Mouse (Mus musculus): Measurements from ENCODE around the gene Cdnf. TPM values are rescaled to one million over a fixed set of nuclear protein-coding genes. Genes with fewer than 3 reads are reported as not detected.

Gene Cdnf
- polyA plus RNA-seq, 1 experiment: 0.79 TPM

GRCm38 (mm10) chr2:3526288-3526687 is 13.5 kb downstream of the Cdnf start:
- no peak overlapping the region for H3K27ac ChIP-seq (ENCODE audit: insufficient read depth, low read length)
- H3K36me3 ChIP-seq (ENCODE audit: control insufficient read depth, insufficient read depth, low read length, poor library complexity, severe bottlenecking): no peaks in the 10 kb centered on the region
- H3K27me3 ChIP-seq (ENCODE audit: control insufficient read depth, insufficient read depth, low read length, poor library complexity, severe bottlenecking): no peaks in the 10 kb centered on the region; the same call in 1 of the 2 replicates
- H3K4me3 ChIP-seq (ENCODE audit: low read depth, low read length): no peak overlapping the region
- no peak overlapping the region for H3K9ac ChIP-seq (ENCODE audit: low read depth, poor library complexity, severe bottlenecking)
- TF ChIP-seq EP300 (IDR thresholded peaks at IDR 0.05; ENCODE audit: insufficient read depth, low read depth, low read length): no peak
- H3K4me1 ChIP-seq (ENCODE audit: control insufficient read depth, insufficient read depth, low read length): no peaks in the 10 kb centered on the region
- no peaks in the 10 kb centered on the region for H3K9me3 ChIP-seq (replicated peaks; ENCODE audit: control insufficient read depth, insufficient read depth, low read length, poor library complexity, severe bottlenecking)

- Histone ChIP-seq H3K9ac (ENCODE audit: low read depth, poor library complexity, severe bottlenecking) (no peak overlapping the region), H3K4me3 (ENCODE audit: low read depth, low read length) (no peak overlapping the region), H3K27me3 (ENCODE audit: control insufficient read depth, insufficient read depth, low read length, poor library complexity, severe bottlenecking) (no peaks in the 10 kb centered on the region), H3K4me1 (ENCODE audit: control insufficient read depth, insufficient read depth, low read length) (no peaks in the 10 kb centered on the region), H3K27ac (ENCODE audit: insufficient read depth, low read length) (no peak overlapping the region), H3K9me3 (replicated peaks; ENCODE audit: control insufficient read depth, insufficient read depth, low read length, poor library complexity, severe bottlenecking) (no peaks in the 10 kb centered on the region), H3K36me3 (ENCODE audit: control insufficient read depth, insufficient read depth, low read length, poor library complexity, severe bottlenecking) (no peaks in the 10 kb centered on the region)
- TF ChIP-seq EP300 (IDR thresholded peaks at IDR 0.05; ENCODE audit: insufficient read depth, low read depth, low read length): no peak
- no peak for TF ChIP-seq POLR2A (IDR thresholded peaks at IDR 0.05; ENCODE audit: insufficient read depth, low read length)
- no peak for TF ChIP-seq CTCF (IDR thresholded peaks at IDR 0.05; ENCODE audit: low read depth, low read length)
These were observed 28.7 kb downstream of the Cdnf start for GRCm38 (mm10) chr2:3541307-3542079.

GRCm38 (mm10) chr2:3546055-3546454 is 33.2 kb downstream of the Cdnf start:
- no peak overlapping the region for H3K4me3 ChIP-seq (ENCODE audit: low read depth, low read length)
- no peak for TF ChIP-seq EP300 (IDR thresholded peaks at IDR 0.05; ENCODE audit: insufficient read depth, low read depth, low read length)
- no peak for TF ChIP-seq CTCF (IDR thresholded peaks at IDR 0.05; ENCODE audit: low read depth, low read length)
- no peak for TF ChIP-seq POLR2A (IDR thresholded peaks at IDR 0.05; ENCODE audit: insufficient read depth, low read length)
- H3K27me3 ChIP-seq (ENCODE audit: control insufficient read depth, insufficient read depth, low read length, poor library complexity, severe bottlenecking): no peaks in the 10 kb centered on the region
- H3K9ac ChIP-seq (ENCODE audit: low read depth, poor library complexity, severe bottlenecking): no peak overlapping the region
- H3K27ac ChIP-seq (ENCODE audit: insufficient read depth, low read length): no peak overlapping the region
- H3K4me1 ChIP-seq (ENCODE audit: control insufficient read depth, insufficient read depth, low read length): no peaks in the 10 kb centered on the region
- no peaks in the 10 kb centered on the region for H3K9me3 ChIP-seq (replicated peaks; ENCODE audit: control insufficient read depth, insufficient read depth, low read length, poor library complexity, severe bottlenecking)
- H3K36me3 ChIP-seq (ENCODE audit: control insufficient read depth, insufficient read depth, low read length, poor library complexity, severe bottlenecking): no peaks in the 10 kb centered on the region

GRCm38 (mm10) chr2:3546588-3546987 is 33.8 kb downstream of the Cdnf start:
- H3K27ac ChIP-seq (ENCODE audit: insufficient read depth, low read length): no peak overlapping the region
- no peaks in the 10 kb centered on the region for H3K9me3 ChIP-seq (replicated peaks; ENCODE audit: control insufficient read depth, insufficient read depth, low read length, poor library complexity, severe bottlenecking)
- H3K9ac ChIP-seq (ENCODE audit: low read depth, poor library complexity, severe bottlenecking): no peak overlapping the region
- no peaks in the 10 kb centered on the region for H3K27me3 ChIP-seq (ENCODE audit: control insufficient read depth, insufficient read depth, low read length, poor library complexity, severe bottlenecking)
- H3K4me1 ChIP-seq (ENCODE audit: control insufficient read depth, insufficient read depth, low read length): no peaks in the 10 kb centered on the region
- no peak for TF ChIP-seq EP300 (IDR thresholded peaks at IDR 0.05; ENCODE audit: insufficient read depth, low read depth, low read length)
- TF ChIP-seq CTCF (IDR thresholded peaks at IDR 0.05; ENCODE audit: low read depth, low read length): peak; percentile 83
- H3K4me3 ChIP-seq (ENCODE audit: low read depth, low read length): no peak overlapping the region
- no peaks in the 10 kb centered on the region for H3K36me3 ChIP-seq (ENCODE audit: control insufficient read depth, insufficient read depth, low read length, poor library complexity, severe bottlenecking)

GRCm38 (mm10) chr2:3570186-3570585 is 57.4 kb downstream of the Cdnf start, which contains the start of gene Fam107b:
Gene Fam107b (plus strand): TSS chr2:3570488.
- Histone ChIP-seq H3K9ac (ENCODE audit: low read depth, poor library complexity, severe bottlenecking) (no peak within 1 kb of the TSS), H3K4me3 (ENCODE audit: low read depth, low read length) (no peak within 1 kb of the TSS), H3K27me3 (ENCODE audit: control insufficient read depth, insufficient read depth, low read length, poor library complexity, severe bottlenecking) (no peaks in the 10 kb centered on the region), H3K36me3 (ENCODE audit: control insufficient read depth, insufficient read depth, low read length, poor library complexity, severe bottlenecking) (no peaks in the 10 kb centered on the region), H3K9me3 (replicated peaks; ENCODE audit: control insufficient read depth, insufficient read depth, low read length, poor library complexity, severe bottlenecking) (no peaks in the 10 kb centered on the region), H3K27ac (ENCODE audit: insufficient read depth, low read length) (no peak within 1 kb of the TSS), H3K4me1 (ENCODE audit: control insufficient read depth, insufficient read depth, low read length) (no peaks in the 10 kb centered on the region)
- no peak for TF ChIP-seq CTCF (IDR thresholded peaks at IDR 0.05; ENCODE audit: low read depth, low read length)

GRCm38 (mm10) chr2:3570606-3571005 is 57.8 kb downstream of the Cdnf start:
- Histone ChIP-seq H3K4me1 (ENCODE audit: control insufficient read depth, insufficient read depth, low read length) (no peaks in the 10 kb centered on the region), H3K4me3 (ENCODE audit: low read depth, low read length) (no peak overlapping the region), H3K27me3 (ENCODE audit: control insufficient read depth, insufficient read depth, low read length, poor library complexity, severe bottlenecking) (no peaks in the 10 kb centered on the region), H3K27ac (ENCODE audit: insufficient read depth, low read length) (no peak overlapping the region), H3K9me3 (replicated peaks; ENCODE audit: control insufficient read depth, insufficient read depth, low read length, poor library complexity, severe bottlenecking) (no peaks in the 10 kb centered on the region), H3K36me3 (ENCODE audit: control insufficient read depth, insufficient read depth, low read length, poor library complexity, severe bottlenecking) (no peaks in the 10 kb centered on the region), H3K9ac (ENCODE audit: low read depth, poor library complexity, severe bottlenecking) (no peak overlapping the region)
- TF ChIP-seq POLR2A (IDR thresholded peaks at IDR 0.05; ENCODE audit: insufficient read depth, low read length) (no peak), EP300 (IDR thresholded peaks at IDR 0.05; ENCODE audit: insufficient read depth, low read depth, low read length) (no peak), CTCF (IDR thresholded peaks at IDR 0.05; ENCODE audit: low read depth, low read length) (no peak)
